Mouse (Mus musculus) megakaryocyte, embryonic 14.5 days (primary cell): ENCODE data around the gene Ablim1. TPM values are rescaled to one million over a fixed set of nuclear protein-coding genes. Genes with fewer than 3 reads are reported as not detected.

Source experiments
- H3K27me3 ChIP-seq: replicated peaks from 2 replicates; pipeline ENCODE3; 2012; ENCODE audit warnings: inconsistent platforms
- H3K36me3 ChIP-seq: replicated peaks from 2 replicates; pipeline ENCODE3; 2012; ENCODE audit warnings: low read length, inconsistent platforms, mixed read lengths
- H3K4me1 ChIP-seq: 2 replicates; pipeline ENCODE4 v1.6.1; 2012; ENCODE audit warnings: inconsistent platforms
- H3K4me3 ChIP-seq: replicated peaks from 2 replicates; pipeline ENCODE3; 2012; ENCODE audit warnings: moderate library complexity, mild to moderate bottlenecking, inconsistent platforms
- H3K9me3 ChIP-seq: 2 replicates; pipeline ENCODE4 v1.6.1; 2012; ENCODE audit warnings: inconsistent platforms
- FLI1 ChIP-seq: IDR thresholded peaks from 2 replicates; pipeline ENCODE4 v1.6.1; 2012; ENCODE audit warnings: low read length, inconsistent platforms, mixed read lengths
- GATA1 ChIP-seq: IDR thresholded peaks from 3 replicates; pipeline ENCODE4 v1.6.1; 2012; ENCODE audit warnings: mixed read lengths, low read length, inconsistent platforms, borderline replicate concordance
- polyA plus RNA-seq: library from polyadenylated mRNA; stranded (reverse); fragments of >175 nt; gene quantifications from 2 replicates; pipeline ENCODE4 v1.2.3, GENCODE M21; 2012; ENCODE audit warnings: low replicate concordance; ENCODE audit not compliant: insufficient read depth

Ablim1 gene
- polyA plus RNA-seq, 1 experiment, result 0.17 TPM

DNA sequence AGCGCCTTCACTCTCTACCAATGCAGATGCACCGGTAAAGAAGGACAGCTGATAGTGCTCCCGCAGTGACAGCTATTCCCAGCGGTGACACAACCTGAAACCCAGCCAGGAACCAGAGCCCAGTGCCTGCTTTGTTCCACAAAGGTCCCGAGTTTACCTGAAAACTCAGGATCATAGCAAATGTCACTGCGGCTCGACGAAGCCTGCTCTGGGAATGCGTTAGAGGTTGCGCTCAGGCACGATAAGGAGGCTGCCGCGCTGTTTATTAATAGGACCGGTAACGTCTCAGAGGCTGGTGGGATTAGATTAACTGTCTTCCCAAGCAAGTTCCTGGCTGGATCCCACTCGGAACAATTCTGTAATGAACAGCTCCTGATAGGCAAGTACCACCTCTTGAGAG is 43.0 kb downstream of the Ablim1 start:
- H3K4me1 ChIP-seq, result peaks cover 11% of the 10 kb centered on the region
- H3K9me3 ChIP-seq, result no peaks in the 10 kb centered on the region
- H3K36me3 ChIP-seq, result no peaks in the 10 kb centered on the region
- TF ChIP-seq GATA1, result no peak
- TF ChIP-seq FLI1, result no peak
- no peak overlapping the region for H3K4me3 ChIP-seq
- H3K27me3 ChIP-seq, result peaks cover 47% of the 10 kb centered on the region

DNA sequence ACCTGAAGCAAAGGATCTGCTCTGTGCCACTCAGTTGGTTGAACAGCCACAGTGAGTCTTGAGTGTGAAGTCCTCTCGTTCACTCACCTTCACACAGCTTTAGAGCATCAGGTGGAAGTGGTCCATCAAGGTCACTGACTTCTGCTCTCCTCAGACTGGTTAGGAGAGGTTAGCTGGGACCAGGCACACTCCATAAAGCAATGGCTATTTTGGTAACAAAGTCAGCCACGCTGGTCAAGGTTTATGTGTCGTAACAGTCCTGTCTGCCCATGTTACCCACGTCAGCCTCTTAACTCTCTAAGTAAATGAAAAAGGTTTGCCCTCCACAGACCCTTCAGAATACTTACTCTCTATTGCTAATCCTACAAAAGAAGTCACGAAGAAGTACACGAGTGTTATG is 44.0 kb downstream of the Ablim1 start:
- Histone ChIP-seq H3K4me1 (peaks cover 11% of the 10 kb centered on the region), H3K36me3 (no peaks in the 10 kb centered on the region), H3K4me3 (no peak overlapping the region), H3K27me3 (peaks cover 47% of the 10 kb centered on the region), H3K9me3 (no peaks in the 10 kb centered on the region)
- no peak for TF ChIP-seq GATA1
- TF ChIP-seq FLI1, result no peak

DNA sequence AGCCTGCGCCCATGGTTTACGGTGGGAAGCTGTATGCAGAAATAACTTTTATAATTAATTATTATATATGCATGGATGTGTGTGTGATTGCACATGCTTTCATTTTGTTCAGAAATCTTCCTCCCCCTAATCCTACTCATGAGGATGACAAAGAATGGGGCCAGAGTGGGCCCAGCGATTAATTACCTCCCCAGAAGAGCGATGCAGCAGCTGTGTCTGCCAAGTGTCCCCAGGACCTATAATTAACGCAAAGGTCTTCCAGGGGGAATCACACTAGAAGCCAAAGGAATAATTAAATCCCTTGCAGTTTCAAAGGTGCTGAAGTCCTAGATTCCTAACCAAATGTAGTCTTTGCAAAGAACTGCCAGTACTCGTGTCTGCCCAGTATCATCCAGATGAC is 44.9 kb downstream of the Ablim1 start:
- Histone ChIP-seq H3K4me1 (peaks cover 8% of the 10 kb centered on the region), H3K4me3 (no peak overlapping the region), H3K9me3 (no peaks in the 10 kb centered on the region), H3K27me3 (peaks cover 40% of the 10 kb centered on the region), H3K36me3 (no peaks in the 10 kb centered on the region)
- no peak for TF ChIP-seq GATA1
- no peak for TF ChIP-seq FLI1

- H3K4me1 ChIP-seq, result no peaks in the 10 kb centered on the region
- no peaks in the 10 kb centered on the region for H3K9me3 ChIP-seq
- peaks cover 22% of the 10 kb centered on the region for H3K27me3 ChIP-seq
- no peak overlapping the region for H3K4me3 ChIP-seq
- TF ChIP-seq GATA1 (no peak), FLI1 (no peak)
- H3K36me3 ChIP-seq, result no peaks in the 10 kb centered on the region
Observed at GRCm38 (mm10) chr19:57267531-57267930, 47.2 kb downstream of the Ablim1 start.

- Histone ChIP-seq H3K9me3 (no peaks in the 10 kb centered on the region), H3K4me1 (no peaks in the 10 kb centered on the region), H3K36me3 (no peaks in the 10 kb centered on the region), H3K4me3 (no peak overlapping the region), H3K27me3 (peaks cover 13% of the 10 kb centered on the region)
- TF ChIP-seq FLI1 (no peak), GATA1 (no peak)
Observed at GRCm38 (mm10) chr19:57266374-57267085, 48.2 kb downstream of the Ablim1 start.

GRCm38 (mm10) chr19:57264296-57264947 is 50.3 kb downstream of the Ablim1 start:
- Histone ChIP-seq H3K27me3 (peaks cover 7% of the 10 kb centered on the region), H3K4me1 (no peaks in the 10 kb centered on the region), H3K9me3 (no peaks in the 10 kb centered on the region), H3K36me3 (no peaks in the 10 kb centered on the region), H3K4me3 (no peak overlapping the region)
- TF ChIP-seq FLI1 (no peak), GATA1 (no peak)

- TF ChIP-seq GATA1, result no peak
- no peak for TF ChIP-seq FLI1
- Histone ChIP-seq H3K4me1 (no peaks in the 10 kb centered on the region), H3K27me3 (no peaks in the 10 kb centered on the region), H3K9me3 (peaks cover 3% of the 10 kb centered on the region; the same call in 1 of the 2 replicates), H3K36me3 (no peaks in the 10 kb centered on the region), H3K4me3 (no peak overlapping the region)
Observed at GRCm38 (mm10) chr19:57257801-57258200, 56.9 kb downstream of the Ablim1 start.

DNA sequence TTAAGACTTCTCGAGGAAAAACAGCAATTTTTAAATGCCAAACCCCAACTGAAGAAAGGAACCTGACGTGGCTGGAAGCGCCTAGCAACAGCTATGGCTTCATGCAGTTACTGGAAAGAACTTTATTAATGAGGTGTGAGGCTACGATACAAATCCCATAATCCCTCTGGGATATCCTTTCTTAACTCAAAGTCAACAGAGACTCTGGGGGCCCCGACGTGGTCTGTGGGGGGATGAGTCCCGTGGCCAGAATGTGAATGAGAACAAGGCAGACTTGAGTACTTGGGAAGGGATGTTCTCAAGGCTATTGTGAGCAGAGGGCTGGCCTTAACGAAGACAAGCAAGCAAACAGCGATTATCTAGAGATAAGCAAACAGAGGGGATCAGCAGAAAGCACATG is 58.1 kb downstream of the Ablim1 start:
- Histone ChIP-seq H3K4me1 (no peaks in the 10 kb centered on the region), H3K9me3 (peaks cover 3% of the 10 kb centered on the region; the same call in 1 of the 2 replicates), H3K27me3 (peaks cover 1% of the 10 kb centered on the region), H3K4me3 (no peak overlapping the region), H3K36me3 (no peaks in the 10 kb centered on the region)
- no peak for TF ChIP-seq FLI1
- no peak for TF ChIP-seq GATA1

- no peaks in the 10 kb centered on the region for H3K4me1 ChIP-seq
- H3K27me3 ChIP-seq, result peaks cover 2% of the 10 kb centered on the region
- H3K4me3 ChIP-seq, result no peak overlapping the region
- TF ChIP-seq GATA1, result no peak
- no peak for TF ChIP-seq FLI1
- no peaks in the 10 kb centered on the region for H3K36me3 ChIP-seq
- H3K9me3 ChIP-seq, result peaks cover 3% of the 10 kb centered on the region; the same call in 1 of the 2 replicates
Observed at GRCm38 (mm10) chr19:57255157-57255556, 59.6 kb downstream of the Ablim1 start.

DNA sequence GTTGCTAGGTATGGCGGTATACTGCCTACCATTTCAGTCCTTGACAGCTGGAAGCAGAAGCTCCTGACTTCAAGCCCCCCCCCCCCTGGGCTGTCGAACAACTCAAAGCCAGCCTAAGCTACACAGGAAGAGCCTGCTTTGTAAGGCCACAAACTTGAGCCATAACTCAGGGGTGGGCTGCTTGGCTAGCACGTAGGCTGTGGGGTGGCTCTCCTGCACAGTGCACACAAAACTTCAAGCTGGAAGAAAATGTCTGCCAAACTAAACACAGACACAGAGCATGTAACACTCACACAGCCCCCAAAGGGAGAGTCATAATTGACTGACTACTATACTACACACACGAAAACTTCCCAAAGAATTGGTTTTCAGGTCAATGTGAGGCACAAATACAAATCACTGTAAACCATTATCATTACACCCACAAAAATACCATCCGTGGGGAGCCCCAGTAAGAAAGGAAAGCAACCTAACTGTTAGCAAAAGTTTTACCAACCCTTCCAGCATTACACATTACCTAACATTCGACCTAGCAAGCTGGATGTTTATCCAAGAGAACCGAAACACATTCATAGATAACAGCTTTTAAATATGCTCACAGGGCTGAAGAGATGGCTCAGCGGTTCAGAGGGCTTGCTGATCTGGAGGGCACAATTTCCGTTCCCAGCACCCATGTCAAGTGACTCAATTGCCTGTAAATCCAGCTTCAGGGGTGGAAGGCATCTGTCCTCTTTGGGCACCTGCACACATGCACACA is 61.8 kb downstream of the Ablim1 start:
- TF ChIP-seq GATA1 (no peak), FLI1 (no peak)
- no peaks in the 10 kb centered on the region for H3K9me3 ChIP-seq
- peaks cover 2% of the 10 kb centered on the region for H3K27me3 ChIP-seq

More for the DNA sequence above, 61.8 kb downstream of the Ablim1 start:
- Histone ChIP-seq H3K4me1 (no peaks in the 10 kb centered on the region), H3K4me3 (no peak overlapping the region), H3K36me3 (no peaks in the 10 kb centered on the region)
